Mouse (Mus musculus): ENCODE measurements at regions not wholly inside any gene's neighbourhood (a gene's known extent, or its start where the extent isn't known, plus 50 kb on each side); places are given as distances from the start of the nearest gene placed in this dataset.

DNA sequence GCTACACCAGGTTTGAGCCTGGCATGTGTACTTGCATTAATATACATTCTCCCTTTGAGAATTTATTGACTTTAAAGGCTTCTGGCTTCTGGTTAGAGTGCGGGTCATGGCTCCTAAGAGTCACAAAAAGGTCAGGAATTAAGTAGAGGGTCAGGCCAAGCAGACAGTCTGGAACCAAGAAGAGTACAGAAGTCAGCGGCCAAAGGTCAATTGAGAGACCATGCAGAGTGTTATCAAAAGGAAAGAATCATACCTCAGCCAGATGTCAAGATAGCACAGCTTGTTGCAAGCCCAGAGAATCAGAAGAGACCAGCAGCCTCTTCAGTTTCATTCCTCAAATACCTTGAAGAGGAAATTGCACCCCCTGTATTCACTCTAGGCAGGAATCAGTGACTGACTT is 263.0 kb downstream of the Nr4a2 start:
- H3K4me1 ChIP-seq (ENCODE audit: control insufficient read depth in 2 of 2, insufficient read depth in 2 of 2, low read length in 2 of 2, poor library complexity in 1 of 2): no peaks in the 10 kb centered on the region
- DNase-seq (ENCODE audit: low read depth, low spot score): no peak
- no peaks in the 10 kb centered on the region for H3K36me3 ChIP-seq (ENCODE audit: control insufficient read depth, insufficient read depth, low read length, poor library complexity, severe bottlenecking)
- H3K9me3 ChIP-seq (ENCODE audit: control insufficient read depth, insufficient read depth, low read depth, low read length): no peaks in the 10 kb centered on the region
- TF ChIP-seq ZNF384 (IDR thresholded peaks at IDR 0.05; ENCODE audit: low read depth, low read length): no peak
- no peak for TF ChIP-seq HCFC1 (IDR thresholded peaks at IDR 0.05; ENCODE audit: borderline replicate concordance, insufficient read depth, low read length)
- TF ChIP-seq ZC3H11A (IDR thresholded peaks at IDR 0.05; ENCODE audit: borderline replicate concordance, low read depth, low read length): no peak
- TF ChIP-seq MAFK (IDR thresholded peaks at IDR 0.05; ENCODE audit: insufficient read depth, low read depth, low read length): no peak
- no peak for TF ChIP-seq CHD2 (IDR thresholded peaks at IDR 0.05; ENCODE audit: low read depth, low read length)
- in situ Hi-C loops (cut with MboI; ENCODE audit: low sequenced_read_pairs in 2 of 2, unreplicated experiment in 2 of 2): no loop called here
- no peak overlapping the region for H3K4me3 ChIP-seq (ENCODE audit: insufficient read depth in 1 of 2, low read depth in 1 of 2, low read length in 2 of 2, poor library complexity in 1 of 2, severe bottlenecking in 1 of 2)
- no peak overlapping the region for H3K27ac ChIP-seq (ENCODE audit: insufficient read depth, low read depth, low read length, poor library complexity, severe bottlenecking)
- H3K9ac ChIP-seq (ENCODE audit: insufficient read depth, low read depth, low read length, poor library complexity, severe bottlenecking): no peak overlapping the region

DNA sequence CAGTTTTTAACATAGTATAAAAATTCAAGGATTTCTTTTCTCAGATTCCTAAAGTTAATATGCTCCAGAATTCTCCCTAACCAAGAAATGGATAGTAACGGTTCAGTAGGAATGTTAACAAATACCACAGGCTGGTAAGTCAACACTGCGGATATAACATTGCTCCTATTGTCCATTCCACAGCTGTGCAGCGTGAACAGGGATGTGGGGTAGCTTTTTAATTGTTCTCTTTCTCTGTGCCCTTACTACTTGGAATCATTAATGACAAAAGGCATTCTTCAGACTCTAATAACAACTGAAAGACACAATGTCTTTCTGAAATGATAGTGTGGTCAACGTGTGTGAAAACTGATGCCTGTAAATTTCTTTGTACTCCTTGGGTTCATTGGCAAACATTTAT is 303.3 kb downstream of the Nr4a2 start:
- in situ Hi-C loops (cut with MboI; ENCODE audit: low sequenced_read_pairs in 2 of 2, unreplicated experiment in 2 of 2): no loop called here
- H3K27ac ChIP-seq (ENCODE audit: insufficient read depth, low read depth, low read length, poor library complexity, severe bottlenecking): no peak overlapping the region
- no peak overlapping the region for H3K4me3 ChIP-seq (ENCODE audit: insufficient read depth in 1 of 2, low read depth in 1 of 2, low read length in 2 of 2, poor library complexity in 1 of 2, severe bottlenecking in 1 of 2)
- DNase-seq (ENCODE audit: low read depth, low spot score): no peak
- no peaks in the 10 kb centered on the region for H3K9me3 ChIP-seq (ENCODE audit: control insufficient read depth, insufficient read depth, low read depth, low read length)
- no peaks in the 10 kb centered on the region for H3K4me1 ChIP-seq (ENCODE audit: control insufficient read depth in 2 of 2, insufficient read depth in 2 of 2, low read length in 2 of 2, poor library complexity in 1 of 2)
- H3K36me3 ChIP-seq (ENCODE audit: control insufficient read depth, insufficient read depth, low read length, poor library complexity, severe bottlenecking): no peaks in the 10 kb centered on the region
- TF ChIP-seq HCFC1 (IDR thresholded peaks at IDR 0.05; ENCODE audit: borderline replicate concordance, insufficient read depth, low read length): no peak
- no peak for TF ChIP-seq ZNF384 (IDR thresholded peaks at IDR 0.05; ENCODE audit: low read depth, low read length)
- TF ChIP-seq ZC3H11A (IDR thresholded peaks at IDR 0.05; ENCODE audit: borderline replicate concordance, low read depth, low read length): no peak
- TF ChIP-seq MAFK (IDR thresholded peaks at IDR 0.05; ENCODE audit: insufficient read depth, low read depth, low read length): no peak
- TF ChIP-seq CHD2 (IDR thresholded peaks at IDR 0.05; ENCODE audit: low read depth, low read length): no peak
- no peak overlapping the region for H3K9ac ChIP-seq (ENCODE audit: insufficient read depth, low read depth, low read length, poor library complexity, severe bottlenecking)

DNA sequence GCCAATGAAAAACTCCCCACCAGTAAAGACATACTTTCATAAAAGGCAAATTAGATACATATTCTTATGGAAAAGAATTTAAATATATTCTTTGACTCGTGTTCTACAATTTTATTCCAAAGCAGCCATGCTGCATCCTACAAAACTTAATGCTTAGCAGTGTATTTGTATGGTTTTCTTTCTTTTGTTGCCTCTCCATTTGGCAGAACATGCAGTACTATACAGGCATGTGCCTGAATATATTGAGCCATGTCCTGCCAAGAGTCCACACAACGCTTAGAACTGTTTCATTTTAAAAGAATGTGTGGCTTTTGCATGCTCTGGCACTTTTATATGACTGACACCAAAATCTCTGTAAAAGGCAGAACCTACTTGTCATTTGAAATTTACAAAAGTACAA is 339.0 kb downstream of the Nr4a2 start:
- in situ Hi-C loops (cut with MboI; ENCODE audit: low sequenced_read_pairs in 2 of 2, unreplicated experiment in 2 of 2): no loop called here
- TF ChIP-seq ZC3H11A (IDR thresholded peaks at IDR 0.05; ENCODE audit: borderline replicate concordance, low read depth, low read length) (no peak), ZNF384 (IDR thresholded peaks at IDR 0.05; ENCODE audit: low read depth, low read length) (no peak), HCFC1 (IDR thresholded peaks at IDR 0.05; ENCODE audit: borderline replicate concordance, insufficient read depth, low read length) (no peak), CHD2 (IDR thresholded peaks at IDR 0.05; ENCODE audit: low read depth, low read length) (no peak), MAFK (IDR thresholded peaks at IDR 0.05; ENCODE audit: insufficient read depth, low read depth, low read length) (no peak)
- DNase-seq (ENCODE audit: low read depth, low spot score): no peak
- no peaks in the 10 kb centered on the region for H3K36me3 ChIP-seq (ENCODE audit: control insufficient read depth, insufficient read depth, low read length, poor library complexity, severe bottlenecking)
- no peak overlapping the region for H3K27ac ChIP-seq (ENCODE audit: insufficient read depth, low read depth, low read length, poor library complexity, severe bottlenecking)
- H3K9ac ChIP-seq (ENCODE audit: insufficient read depth, low read depth, low read length, poor library complexity, severe bottlenecking): no peak overlapping the region
- no peaks in the 10 kb centered on the region for H3K9me3 ChIP-seq (ENCODE audit: control insufficient read depth, insufficient read depth, low read depth, low read length)
- no peak overlapping the region for H3K4me3 ChIP-seq (ENCODE audit: insufficient read depth in 1 of 2, low read depth in 1 of 2, low read length in 2 of 2, poor library complexity in 1 of 2, severe bottlenecking in 1 of 2)
- H3K4me1 ChIP-seq (ENCODE audit: control insufficient read depth in 2 of 2, insufficient read depth in 2 of 2, low read length in 2 of 2, poor library complexity in 1 of 2): no peaks in the 10 kb centered on the region
